Mouse (Mus musculus) hindbrain, embryonic 13.5 days (tissue): Measurements from ENCODE around the gene Jph3. TPM values are rescaled to one million over a fixed set of nuclear protein-coding genes. Genes with fewer than 3 reads are reported as not detected.

Source experiments
- polyA plus RNA-seq: library from polyadenylated mRNA; unstranded; fragments of >200 nt; fragmentation: Nextera tagmentation; extraction: Ambion mirVana; gene quantifications from 2 replicates; pipeline ENCODE4 v1.2.1, GENCODE M21; 2015

Gene Jph3
- polyA plus RNA-seq, 1 experiment from 2014 or later, result 87.0 TPM

Other genes starting within 250 kb of the Jph3 start
- gene 1700018B08Rik, start 185.3 kb upstream of the Jph3 start, polyA plus RNA-seq, result not detected in 2 replicates
- 24.4 and 26.8 TPM in 2 replicates for gene Fbxo31, start 150.8 kb upstream of the Jph3 start, polyA plus RNA-seq
- 372 and 374 TPM in 2 replicates for gene Map1lc3b, start 139.3 kb upstream of the Jph3 start, polyA plus RNA-seq
- 27.5 and 28.3 TPM in 2 replicates for gene Zcchc14, start 76.7 kb upstream of the Jph3 start, polyA plus RNA-seq
- 43.5 and 47.4 TPM in 2 replicates for gene Klhdc4, start 99.9 kb downstream of the Jph3 start, polyA plus RNA-seq
- gene Slc7a5, start 178.1 kb downstream of the Jph3 start, polyA plus RNA-seq, result 37.9 and 39.7 TPM in 2 replicates
- 0.19 and 0.43 TPM in 2 replicates for gene Car5a, start 215.3 kb downstream of the Jph3 start, polyA plus RNA-seq
- 50.3 and 59.0 TPM in 2 replicates for gene Banp, start 220.1 kb downstream of the Jph3 start, polyA plus RNA-seq